Comparison of ENCODE assay signal across 8 mouse cellular contexts in the genomic region with DNA sequence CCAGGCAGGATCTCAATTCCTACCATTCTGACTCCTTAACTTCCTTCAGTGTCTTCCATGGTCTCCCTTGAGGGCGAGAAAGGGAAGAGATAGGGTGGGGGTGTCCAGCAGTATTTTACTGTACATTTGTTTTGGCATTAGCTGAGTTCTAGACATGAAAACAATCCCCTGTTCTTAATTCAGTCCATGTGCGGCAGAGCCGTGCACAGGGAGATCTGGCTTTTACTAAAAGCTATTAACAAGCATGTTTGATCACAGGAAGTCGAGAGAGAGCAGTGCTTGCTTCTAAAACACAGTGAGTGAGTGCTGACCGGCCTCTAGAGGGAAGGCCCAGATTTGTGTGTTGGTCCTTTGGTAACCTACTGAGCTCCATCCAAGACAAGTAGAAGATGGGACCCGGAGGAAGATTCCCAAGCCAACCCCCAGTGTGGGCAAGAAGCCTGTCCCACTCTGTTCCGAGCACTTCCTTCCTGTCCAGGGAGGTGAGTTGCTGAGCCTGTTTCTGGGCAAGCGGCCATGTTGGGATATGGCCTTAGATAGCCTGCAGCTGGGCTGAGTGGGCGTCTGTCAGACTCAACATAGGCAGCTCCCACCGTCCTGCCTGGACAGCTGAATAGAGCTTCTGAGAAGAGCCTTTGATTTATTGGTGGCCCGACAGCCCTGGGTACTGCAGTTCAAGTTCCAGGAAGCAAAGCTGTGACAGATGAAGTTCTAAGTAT.
A peak's percentile ranks its signal among the peaks of the same experiment; 100 is the strongest.
DNase-seq lines count a peak whose midpoint lies in the region; TF ChIP-seq lines count a peak whose summit lies in the region.

No protein-coding gene starts in this region.

- no peak for TF ChIP-seq CTCF in cortical plate, adult 2 months (IDR thresholded peaks at IDR 0.05; ENCODE audit: extremely low read depth, insufficient read depth, low read length)

- H3K27ac ChIP-seq in cortical plate, adult 2 months (ENCODE audit: insufficient read depth, low read length), result 0 out of 2 replicates have a peak overlapping the region, but pooled peaks have one; percentile 15

- no peaks in the 10 kb centered on the region; the same call in 1 of the 2 replicates for H3K4me1 ChIP-seq in cortical plate, adult 2 months (ENCODE audit: control insufficient read depth, insufficient read depth, low read length)

- no peak overlapping the region for H3K4me3 ChIP-seq in cortical plate, adult 2 months (ENCODE audit: insufficient read depth, low read length)

- intact Hi-C loops in left cerebral cortex, postnatal 14 days (cut with DNase I), result no loop called here

- no peak for TF ChIP-seq POLR2A in cortical plate, adult 2 months (IDR thresholded peaks at IDR 0.05; ENCODE audit: extremely low read depth, insufficient read depth, low read length)

- peak; percentile 26 to 31 for DNase-seq in left cerebral cortex, postnatal 14 days (ENCODE audit: low spot score in 2 of 2)
- DNase-seq in left cerebral cortex, adult 18-20 months (ENCODE audit: low spot score in 2 of 2), result no peak
- DNase-seq in heart, adult 9 months (ENCODE audit: low spot score in 2 of 2), result peak; percentile 58 to 75
- peak; percentile 92 for DNase-seq in kidney, postnatal 14 days
- DNase-seq in ovary, postnatal 36 days (ENCODE audit: low spot score), result peak; percentile 51
- no peak for DNase-seq in thymus, postnatal 36 days
- DNase-seq in thymus, adult 18-20 months, result no peak

Comparison
In these comparisons a context has a peak if more than half of its experiments do, and no peak if none do; other contexts are left out.
1. DNase-seq: peak in left cerebral cortex, postnatal 14 days (2 of 2), heart, adult 9 months (2 of 2), kidney, postnatal 14 days (single experiment) and ovary, postnatal 36 days (single experiment); none in left cerebral cortex, adult 18-20 months (0 of 2), thymus, postnatal 36 days (0 of 2) and thymus, adult 18-20 months (0 of 2).